Mouse (Mus musculus) lung, adult 2 months (tissue): ENCODE results near the gene Lpgat1.

ENCODE experiments used
- CTCF ChIP-seq: fragments of 200-500 bp; IDR thresholded peaks from 2 replicates; pipeline ENCODE4 v1.5.1; 2011; ENCODE audit warnings: mild to moderate bottlenecking, low read length, control low read depth; ENCODE audit not compliant: insufficient read depth
- POLR2A ChIP-seq: fragments of 200-500 bp; IDR thresholded peaks from 2 replicates; pipeline ENCODE4 v1.6.1; 2011; ENCODE audit warnings: low read depth, mild to moderate bottlenecking, control low read depth, low read length, borderline replicate concordance; ENCODE audit errors: extremely low read depth

- TF ChIP-seq POLR2A, result no peak
- peak; percentile 25; the same call in 1 of the 2 replicates for TF ChIP-seq CTCF
Measured at GRCm38 (mm10) chr1:191829124-191829523, 111.5 kb downstream of the Lpgat1 start.
